Mouse (Mus musculus) hindbrain, embryonic 15.5 days (tissue): ENCODE results near the gene Disp1. TPM values are rescaled to one million over a fixed set of nuclear protein-coding genes. Genes with fewer than 3 reads are reported as not detected.

Experiments
- ATAC-seq: fragments of 200-750 bp; cut with Nextera tagmentation; 2 replicates; pipeline ENCODE4 v1.8.0; 2017; ENCODE audit warnings: low read depth, moderate number of reproducible peaks, moderate TSS enrichment; ENCODE audit not compliant: low FRiP score
- H3K27ac ChIP-seq: fragments of 300-500 bp; sonication (generic); replicated peaks from 2 replicates; pipeline ENCODE4 v1.5.1; 2015; ENCODE audit warnings: mild to moderate bottlenecking, inconsistent platforms
- H3K27me3 ChIP-seq: fragments of 300-500 bp; sonication (generic); 2 replicates; pipeline ENCODE4 v1.6.1; 2015; ENCODE audit warnings: control low read depth, inconsistent platforms
- H3K36me3 ChIP-seq: fragments of 300-500 bp; sonication (generic); 2 replicates; pipeline ENCODE4 v1.6.1; 2015; ENCODE audit warnings: control low read depth, inconsistent platforms
- H3K4me1 ChIP-seq: fragments of 300-500 bp; sonication (generic); replicated peaks from 2 replicates; pipeline ENCODE4 v1.6.1; 2015; ENCODE audit warnings: control low read depth, inconsistent platforms
- H3K4me2 ChIP-seq: fragments of 300-500 bp; sonication (generic); 2 replicates; pipeline ENCODE4 v1.6.1; 2015; ENCODE audit warnings: moderate library complexity, mild to moderate bottlenecking, inconsistent platforms
- H3K4me3 ChIP-seq: fragments of 300-500 bp; sonication (generic); 2 replicates; pipeline ENCODE4 v1.5.1; 2015; ENCODE audit warnings: mild to moderate bottlenecking, inconsistent platforms
- H3K9ac ChIP-seq: fragments of 300-500 bp; sonication (generic); 2 replicates; pipeline ENCODE4 v1.6.1; 2015; ENCODE audit warnings: inconsistent platforms
- H3K9me3 ChIP-seq: fragments of 300-500 bp; sonication (generic); 2 replicates; pipeline ENCODE4 v1.6.1; 2016; ENCODE audit warnings: control low read depth, inconsistent platforms
- WGBS: fragments of 180-500 bp; shearing (Covaris S2); methylation state at CpG from one replicate; pipeline ENCODE4 v1.1.7; 2015; 5-methylcytosine and 5-hydroxymethylcytosine counted together
- polyA plus RNA-seq: library from polyadenylated mRNA; unstranded; fragments of >200 nt; fragmentation: Nextera tagmentation; extraction: Ambion mirVana; gene quantifications from 2 replicates; pipeline ENCODE4 v1.2.1, GENCODE M21; 2015

Disp1 gene
- polyA plus RNA-seq, 1 experiment from 2014 or later = 8.1 TPM

DNA sequence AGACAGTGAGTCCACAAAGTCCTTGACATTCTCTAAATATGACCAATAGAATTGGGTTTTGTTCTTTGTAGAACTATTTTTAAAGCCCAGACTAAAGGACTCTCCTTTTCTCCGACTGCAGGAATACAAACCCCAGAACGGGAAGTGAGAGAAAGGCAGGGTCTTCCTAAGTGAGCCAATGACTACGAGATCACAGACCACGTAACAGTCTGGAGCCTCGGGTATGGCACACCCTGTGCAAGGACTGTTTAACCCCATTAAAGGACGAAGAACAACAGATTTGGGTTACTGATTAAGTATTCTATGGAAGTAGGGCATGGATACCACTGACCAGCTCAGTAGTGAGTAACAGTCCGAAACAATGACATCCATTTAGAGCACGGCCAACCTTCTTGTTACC is 46.1 kb downstream of the Disp1 start:
- no peaks in the 10 kb centered on the region for H3K27me3 ChIP-seq
- no peak overlapping the region for H3K9ac ChIP-seq
- no peaks in the 10 kb centered on the region for H3K9me3 ChIP-seq
- H3K4me2 ChIP-seq = no peak overlapping the region
- H3K36me3 ChIP-seq = no peaks in the 10 kb centered on the region
- 77% methylated on average over 8 of the region's 8 CpGs for WGBS
- H3K4me1 ChIP-seq = no peaks in the 10 kb centered on the region
- ATAC-seq = no peak
- no peak overlapping the region for H3K27ac ChIP-seq
- H3K4me3 ChIP-seq = no peak overlapping the region

GRCm38 (mm10) chr1:183171095-183171494 is 50.2 kb downstream of the Disp1 start:
- Histone ChIP-seq H3K9me3 (no peaks in the 10 kb centered on the region), H3K4me2 (no peak overlapping the region), H3K4me3 (no peak overlapping the region), H3K36me3 (no peaks in the 10 kb centered on the region), H3K9ac (no peak overlapping the region), H3K27me3 (no peaks in the 10 kb centered on the region), H3K27ac (no peak overlapping the region), H3K4me1 (no peaks in the 10 kb centered on the region)
- no peak for ATAC-seq
- WGBS = 91% methylated on average over 5 of the region's 5 CpGs

- Histone ChIP-seq H3K9me3 (no peaks in the 10 kb centered on the region), H3K27me3 (no peaks in the 10 kb centered on the region), H3K9ac (no peak overlapping the region), H3K27ac (no peak overlapping the region), H3K4me3 (no peak overlapping the region), H3K36me3 (no peaks in the 10 kb centered on the region), H3K4me2 (no peak overlapping the region), H3K4me1 (no peaks in the 10 kb centered on the region)
- no peak for ATAC-seq
- 76% methylated on average over 6 of the region's 6 CpGs for WGBS
Measured at GRCm38 (mm10) chr1:183168465-183168864, 52.9 kb downstream of the Disp1 start.

DNA sequence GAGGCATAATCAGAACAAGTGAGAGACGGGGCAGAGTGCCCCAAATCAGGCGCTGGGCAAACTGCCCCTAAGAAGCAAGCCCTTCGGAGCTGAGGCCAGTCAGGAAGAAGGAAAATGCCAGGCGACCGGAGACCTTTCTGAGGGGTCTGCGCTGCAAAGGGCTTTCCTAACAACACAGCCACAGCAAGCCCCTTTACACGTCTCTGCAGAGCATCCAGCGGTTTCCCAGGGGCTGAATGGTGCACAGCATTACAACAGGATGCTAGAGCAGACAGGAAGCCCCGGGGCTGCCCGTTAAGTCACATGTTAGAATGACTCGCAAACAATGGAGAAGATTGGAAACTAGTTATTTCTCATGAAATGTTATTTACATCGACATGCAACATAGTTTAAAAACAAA is 53.5 kb downstream of the Disp1 start:
- H3K4me2 ChIP-seq = no peak overlapping the region
- H3K36me3 ChIP-seq = no peaks in the 10 kb centered on the region
- 72% methylated on average over 12 of the region's 12 CpGs for WGBS
- no peak overlapping the region for H3K9ac ChIP-seq
- H3K4me1 ChIP-seq = no peaks in the 10 kb centered on the region
- ATAC-seq = no peak
- H3K27ac ChIP-seq = no peak overlapping the region
- no peaks in the 10 kb centered on the region for H3K9me3 ChIP-seq
- H3K27me3 ChIP-seq = no peaks in the 10 kb centered on the region
- no peak overlapping the region for H3K4me3 ChIP-seq

GRCm38 (mm10) chr1:183166700-183167099 is 54.6 kb downstream of the Disp1 start:
- Histone ChIP-seq H3K36me3 (no peaks in the 10 kb centered on the region), H3K9me3 (no peaks in the 10 kb centered on the region), H3K9ac (no peak overlapping the region), H3K4me2 (no peak overlapping the region), H3K27ac (no peak overlapping the region), H3K27me3 (no peaks in the 10 kb centered on the region), H3K4me1 (no peaks in the 10 kb centered on the region), H3K4me3 (no peak overlapping the region)
- 91% methylated on average over 5 of the region's 5 CpGs for WGBS
- ATAC-seq = no peak

DNA sequence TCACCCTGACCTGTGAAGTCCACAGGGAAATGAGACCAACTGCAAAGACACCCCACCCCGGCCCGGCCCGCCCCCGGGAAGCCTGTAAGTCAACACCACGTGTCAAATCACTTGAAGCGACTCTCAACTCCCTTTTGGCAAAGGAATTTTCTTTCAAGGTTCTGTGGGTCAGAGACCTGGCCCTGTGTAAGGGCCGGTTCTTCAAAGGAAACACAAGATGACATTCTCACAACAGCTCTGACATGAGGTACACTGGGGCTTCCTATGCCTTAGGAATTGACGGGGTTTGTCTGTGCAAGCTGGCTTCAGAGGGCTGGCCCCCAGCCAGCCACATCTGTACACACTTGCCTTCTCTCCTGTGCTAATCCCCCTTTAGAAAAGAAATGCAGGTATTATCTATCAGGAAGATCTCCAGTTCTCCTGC is 56.7 kb downstream of the Disp1 start:
- Histone ChIP-seq H3K4me1 (0 out of 2 replicates have a peak, but pooled peaks cover 5% of the 10 kb centered on the region), H3K9me3 (no peaks in the 10 kb centered on the region), H3K27me3 (no peaks in the 10 kb centered on the region), H3K36me3 (no peaks in the 10 kb centered on the region), H3K4me2 (no peak overlapping the region), H3K27ac (no peak overlapping the region), H3K9ac (no peak overlapping the region), H3K4me3 (no peak overlapping the region)
- 72% methylated on average over 8 of the region's 8 CpGs for WGBS
- ATAC-seq = no peak

- H3K4me3 ChIP-seq = no peak overlapping the region
- no peaks in the 10 kb centered on the region for H3K9me3 ChIP-seq
- no peaks in the 10 kb centered on the region for H3K36me3 ChIP-seq
- WGBS = 87% methylated on average over 6 of the region's 6 CpGs
- ATAC-seq = no peak
- no peaks in the 10 kb centered on the region for H3K27me3 ChIP-seq
- no peak overlapping the region for H3K27ac ChIP-seq
- H3K4me1 ChIP-seq = peaks cover 6% of the 10 kb centered on the region; the same call in 1 of the 2 replicates
- H3K4me2 ChIP-seq = no peak overlapping the region
- H3K9ac ChIP-seq = no peak overlapping the region
Measured at GRCm38 (mm10) chr1:183164190-183164580, 57.1 kb downstream of the Disp1 start.

DNA sequence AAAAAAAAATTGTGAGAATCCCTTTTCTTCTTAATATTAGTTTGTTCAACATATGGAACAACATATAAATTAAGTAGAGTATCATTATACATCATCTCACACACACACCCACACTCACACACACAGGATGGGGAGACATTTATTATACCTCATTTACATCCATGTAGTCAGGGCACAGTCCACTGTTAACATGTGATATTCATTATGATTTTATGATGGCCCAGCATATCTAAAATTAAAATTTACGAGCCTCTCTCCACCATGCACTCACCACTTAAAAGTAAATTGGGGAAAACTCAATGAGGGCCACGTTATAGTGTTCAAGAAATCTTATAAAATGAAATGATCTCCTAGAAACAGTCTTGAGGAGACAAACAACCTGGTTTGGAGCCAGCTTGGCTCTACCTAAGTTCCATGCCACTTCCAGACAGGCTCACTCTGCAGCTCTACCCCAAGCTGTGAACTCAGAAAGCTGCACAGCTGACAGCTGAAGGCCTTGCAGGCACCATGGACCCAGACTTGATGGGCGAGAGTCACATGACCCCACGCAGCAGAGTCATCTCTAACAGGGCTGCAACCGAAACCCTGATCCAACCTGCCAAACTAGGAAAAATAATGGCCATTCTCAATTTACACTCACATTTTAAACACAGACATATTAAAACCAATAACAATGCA is 57.7 kb downstream of the Disp1 start:
- 82% methylated on average over 5 of the region's 5 CpGs for WGBS
- peaks cover 8% of the 10 kb centered on the region; the same call in 1 of the 2 replicates for H3K4me1 ChIP-seq

GRCm38 (mm10) chr1:183161057-183161456 is 60.3 kb downstream of the Disp1 start:
- 73% methylated on average over 11 of the region's 11 CpGs for WGBS

More for the DNA sequence above, 57.7 kb downstream of the Disp1 start:
- no peak overlapping the region for H3K27ac ChIP-seq
- no peaks in the 10 kb centered on the region for H3K36me3 ChIP-seq
- ATAC-seq = no peak
- H3K4me2 ChIP-seq = no peak overlapping the region
- no peaks in the 10 kb centered on the region for H3K27me3 ChIP-seq
- no peak overlapping the region for H3K4me3 ChIP-seq
- H3K9me3 ChIP-seq = no peaks in the 10 kb centered on the region
- no peak overlapping the region for H3K9ac ChIP-seq

DNA sequence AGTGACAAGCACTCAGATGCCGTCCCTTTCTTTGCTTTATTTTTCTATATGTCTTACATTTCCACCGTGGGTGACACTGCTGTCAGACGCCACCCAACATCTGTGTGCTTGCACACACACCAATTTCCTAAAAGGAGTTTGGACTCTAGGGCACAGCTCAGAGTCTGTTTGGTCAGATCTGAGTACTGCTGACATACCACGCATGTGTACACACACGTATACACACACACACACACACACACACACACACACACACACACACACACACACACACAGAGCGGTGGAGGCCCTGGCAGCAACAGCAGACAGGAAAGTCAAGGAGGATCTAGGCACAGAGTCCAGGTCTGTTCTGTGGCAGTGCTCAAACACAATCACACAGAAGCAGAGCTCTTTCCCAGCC is 61.1 kb downstream of the Disp1 start:
- H3K4me2 ChIP-seq = no peak overlapping the region
- H3K27ac ChIP-seq = no peak overlapping the region
- H3K4me3 ChIP-seq = no peak overlapping the region
- WGBS = 86% methylated on average over 6 of the region's 6 CpGs
- H3K9me3 ChIP-seq = no peaks in the 10 kb centered on the region
- no peaks in the 10 kb centered on the region for H3K27me3 ChIP-seq
- ATAC-seq = no peak
- no peak overlapping the region for H3K9ac ChIP-seq
- peaks cover 8% of the 10 kb centered on the region; the same call in 1 of the 2 replicates for H3K4me1 ChIP-seq
- no peaks in the 10 kb centered on the region for H3K36me3 ChIP-seq

More at GRCm38 (mm10) chr1:183161057-183161456, 60.3 kb downstream of the Disp1 start:
- Histone ChIP-seq H3K36me3 (no peaks in the 10 kb centered on the region), H3K27ac (no peak overlapping the region), H3K9ac (no peak overlapping the region), H3K4me1 (peaks cover 8% of the 10 kb centered on the region; the same call in 1 of the 2 replicates), H3K4me2 (no peak overlapping the region), H3K4me3 (no peak overlapping the region), H3K9me3 (no peaks in the 10 kb centered on the region), H3K27me3 (no peaks in the 10 kb centered on the region)
- no peak for ATAC-seq

GRCm38 (mm10) chr1:183159183-183159582 is 62.1 kb downstream of the Disp1 start:
- peaks cover 13% of the 10 kb centered on the region; the same call in 1 of the 2 replicates for H3K4me1 ChIP-seq
- H3K9me3 ChIP-seq = no peaks in the 10 kb centered on the region
- no peak for ATAC-seq
- H3K27ac ChIP-seq = no peak overlapping the region
- no peak overlapping the region for H3K4me2 ChIP-seq
- no peaks in the 10 kb centered on the region for H3K36me3 ChIP-seq
- 59% methylated on average over 7 of the region's 7 CpGs for WGBS
- H3K4me3 ChIP-seq = no peak overlapping the region
- no peak overlapping the region for H3K9ac ChIP-seq
- no peaks in the 10 kb centered on the region for H3K27me3 ChIP-seq

DNA sequence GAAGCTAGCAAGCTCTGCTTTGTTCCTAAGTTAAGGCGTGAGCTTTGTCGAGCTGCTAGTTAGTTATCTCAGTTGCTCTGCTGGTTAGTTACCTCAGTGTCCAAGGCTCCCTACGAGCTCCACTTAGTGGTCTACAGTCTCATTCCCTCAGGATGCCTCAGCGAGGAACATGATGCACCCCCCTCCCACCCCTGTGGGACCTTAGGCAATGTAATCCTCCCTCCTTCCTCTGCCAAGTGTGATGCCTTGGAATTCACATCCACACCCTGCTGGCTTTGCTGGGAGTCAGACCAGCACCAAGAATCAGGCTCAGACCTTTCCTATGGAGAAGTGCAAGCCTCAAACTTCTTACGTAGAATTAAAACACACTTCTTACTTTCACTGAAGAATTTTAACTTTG is 65.7 kb downstream of the Disp1 start:
- Histone ChIP-seq H3K27me3 (no peaks in the 10 kb centered on the region), H3K4me1 (peaks cover 11% of the 10 kb centered on the region), H3K4me3 (no peak overlapping the region), H3K9me3 (no peaks in the 10 kb centered on the region), H3K36me3 (no peaks in the 10 kb centered on the region), H3K9ac (no peak overlapping the region), H3K4me2 (no peak overlapping the region), H3K27ac (no peak overlapping the region)
- WGBS = 78% methylated on average over 5 of the region's 5 CpGs
- ATAC-seq = no peak
